Mouse (Mus musculus) cerebellum, postnatal 4 days (tissue): ENCODE data around the gene Trmt2b.
"Not testable (repeated sequence)": the region's sequence is repeated elsewhere in the genome, so short reads cannot be mapped to it uniquely, and the experiment has no call there.

ENCODE experiments used
- DNase-seq, 2 experiments: peaks; one replicate each; pipeline ENCODE4 v3.0.0; 2022; ENCODE audit warnings: low spot score in 2 of 2, mixed read lengths in 1 of 2

Gene Trmt2b

DNA sequence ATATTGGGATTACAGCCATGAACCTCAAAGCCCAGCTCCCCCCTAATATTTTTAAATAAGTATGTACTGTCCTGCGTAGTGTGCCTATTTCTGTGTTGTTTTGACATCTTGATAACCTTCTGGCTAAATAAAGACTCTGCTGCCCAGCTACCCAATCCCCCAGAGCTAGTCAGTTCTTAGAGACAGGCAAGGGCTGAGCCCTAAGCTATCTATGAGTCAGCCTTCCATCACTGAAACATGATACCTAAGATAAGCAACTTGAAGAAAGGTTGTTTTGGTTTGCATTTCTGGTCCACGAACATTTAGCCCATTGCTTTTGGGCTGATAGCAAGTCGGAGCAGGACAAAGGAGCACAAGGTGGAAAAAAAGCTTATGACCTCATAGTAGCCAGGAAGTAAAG is 56.2 kb downstream of the Trmt2b start:
- no peak for DNase-seq

DNA sequence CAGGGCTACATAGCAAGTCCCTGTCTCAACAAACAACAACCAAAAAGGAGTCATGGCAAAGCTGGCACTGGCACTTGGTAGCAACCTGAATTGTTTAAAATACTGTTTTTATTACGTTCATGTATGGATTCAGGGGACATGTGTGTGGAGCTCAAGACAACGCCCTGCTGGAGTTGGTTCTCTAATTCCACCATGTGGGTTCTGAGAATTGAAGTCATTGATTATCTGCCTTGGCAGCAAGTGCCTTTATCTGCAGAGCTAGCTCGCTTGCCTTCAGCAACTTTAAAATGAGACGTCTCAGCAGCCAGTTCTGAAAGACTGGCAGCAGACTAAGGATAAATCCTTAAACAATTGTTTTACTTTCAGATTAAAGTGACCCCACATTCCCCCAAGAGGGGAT is 58.6 kb downstream of the Trmt2b start:
- DNase-seq = no peak

DNA sequence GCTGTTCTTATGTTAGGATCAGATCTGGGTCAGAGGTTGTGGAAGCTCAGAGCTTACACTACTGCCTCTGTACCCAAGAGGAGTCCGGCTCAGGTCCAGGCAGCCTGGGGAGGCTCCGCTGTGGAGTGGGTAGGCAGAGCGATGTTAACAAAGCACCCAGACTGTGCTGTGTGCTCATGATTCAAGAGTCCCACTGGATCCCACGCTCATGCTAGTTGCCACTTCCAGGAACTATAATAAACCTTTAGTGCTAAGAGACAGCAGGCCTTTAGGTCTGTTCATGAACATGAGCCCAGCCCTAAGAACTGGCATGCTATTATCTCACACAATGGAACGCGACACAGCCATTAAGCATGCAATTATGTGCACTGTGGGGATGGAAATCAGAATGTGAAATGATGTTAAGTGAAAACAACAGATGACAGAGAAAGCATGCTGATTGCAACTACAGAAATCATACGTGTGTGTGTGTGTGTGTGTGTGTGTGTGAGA is 65.6 kb downstream of the Trmt2b start:
- DNase-seq = no peak

DNA sequence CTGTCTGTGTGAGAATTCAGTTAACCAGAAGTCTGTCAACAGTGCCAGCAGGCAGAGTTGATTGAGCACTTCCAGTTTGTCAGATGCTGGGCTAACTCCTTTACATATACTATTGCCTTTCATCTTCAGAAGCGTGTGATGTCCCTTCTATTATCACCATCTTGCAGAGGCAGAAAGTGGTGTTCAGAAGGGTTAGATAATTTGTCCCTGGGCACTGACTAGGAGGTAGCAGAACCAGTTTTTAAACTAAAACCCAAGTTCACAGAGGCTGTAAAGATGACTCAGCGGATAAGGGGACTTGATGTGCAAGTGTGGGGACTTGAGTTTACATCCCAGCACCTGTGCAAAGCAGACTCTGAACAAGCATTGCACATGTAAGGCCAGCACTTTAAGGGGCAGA is 68.3 kb downstream of the Trmt2b start:
- no peak for DNase-seq

DNA sequence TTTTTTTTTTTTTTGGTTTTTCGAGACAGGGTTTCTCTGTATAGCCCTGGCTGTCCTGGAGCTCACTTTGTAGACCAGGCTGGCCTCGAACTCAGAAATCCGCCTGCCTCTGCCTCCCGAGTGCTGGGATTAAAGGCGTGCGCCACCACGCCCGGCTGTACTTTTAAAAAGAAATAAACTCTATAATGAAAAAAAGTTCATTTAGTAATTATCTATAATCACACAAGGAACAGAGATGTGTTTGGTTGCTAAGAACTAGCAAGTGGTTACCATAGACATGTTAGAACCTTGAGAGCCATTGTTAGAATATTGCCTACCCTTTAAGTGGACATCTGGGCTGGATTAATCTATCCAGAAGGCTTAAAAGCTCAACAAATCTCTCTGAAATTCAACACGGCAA is 89.6 kb downstream of the Trmt2b start, which contains the start of gene Arl13a:
Gene Arl13a (plus strand): TSS at position 301 of the 400 bp plus-strand sequence.
- DNase-seq = not testable (repeated sequence)

DNA sequence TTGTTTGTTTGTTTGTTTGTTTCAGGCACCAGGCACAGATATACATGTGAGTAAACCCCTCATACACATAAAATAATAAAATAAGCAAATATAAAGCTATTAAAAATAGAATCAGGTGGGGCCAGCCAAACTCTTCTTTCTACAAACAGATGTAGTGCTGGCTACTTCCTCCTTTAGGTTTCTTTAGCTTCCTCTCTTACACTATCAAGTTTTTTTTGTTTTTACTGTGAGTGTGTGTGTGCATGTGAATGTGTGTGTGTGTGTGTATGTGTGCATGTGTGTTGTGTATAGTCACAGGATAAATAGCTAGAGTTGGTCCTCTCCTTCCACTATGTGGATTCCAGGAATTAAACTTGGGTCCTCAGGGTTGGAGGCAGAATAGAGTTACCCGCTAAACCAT is 102.1 kb downstream of the Trmt2b start:
- no peak for DNase-seq
